Mouse (Mus musculus) intestine, embryonic 16.5 days (tissue): ENCODE measurements at regions not wholly inside any gene's neighbourhood (a gene's known extent, or its start where the extent isn't known, plus 50 kb on each side); places are given as distances from the start of the nearest gene placed in this dataset.

Experiments used
- ATAC-seq: fragments of 200-750 bp; cut with Nextera tagmentation; 2 replicates; pipeline ENCODE4 v1.8.0; 2017; ENCODE audit warnings: moderate TSS enrichment, moderate library complexity
- H3K27ac ChIP-seq: fragments of 300-500 bp; sonication (generic); 2 replicates; pipeline ENCODE4 v1.5.1; 2014; ENCODE audit warnings: mild to moderate bottlenecking, low read length
- H3K27me3 ChIP-seq: fragments of 300-500 bp; sonication (generic); replicated peaks from 2 replicates; pipeline ENCODE4 v1.6.1; 2014; ENCODE audit warnings: low read length, control low read depth, mixed read lengths; ENCODE audit not compliant: control insufficient read depth, insufficient read depth
- H3K36me3 ChIP-seq: fragments of 300-500 bp; sonication (generic); 2 replicates; pipeline ENCODE4 v1.6.1; 2014; ENCODE audit warnings: low read length, control low read depth; ENCODE audit not compliant: control insufficient read depth, insufficient read depth
- H3K4me1 ChIP-seq: fragments of 300-500 bp; sonication (generic); 2 replicates; pipeline ENCODE4 v1.6.1; 2014; ENCODE audit warnings: low read length, control low read depth, mixed read lengths; ENCODE audit not compliant: control insufficient read depth, insufficient read depth
- H3K4me2 ChIP-seq: fragments of 300-500 bp; sonication (generic); 2 replicates; pipeline ENCODE4 v1.6.1; 2014; ENCODE audit warnings: low read depth, low read length, control low read depth
- H3K4me3 ChIP-seq: fragments of 300-500 bp; sonication (generic); 2 replicates; pipeline ENCODE4 v1.5.1; 2014; ENCODE audit warnings: mild to moderate bottlenecking, low read length
- H3K9ac ChIP-seq: fragments of 300-500 bp; sonication (generic); 2 replicates; pipeline ENCODE4 v1.6.1; 2014; ENCODE audit warnings: low read depth, low read length
- H3K9me3 ChIP-seq: fragments of 300-500 bp; sonication (generic); 2 replicates; pipeline ENCODE4 v1.6.1; 2016; ENCODE audit warnings: low read length, control low read depth; ENCODE audit not compliant: control insufficient read depth
- WGBS: fragments of 180-500 bp; shearing (Covaris S2); extraction: QIAGEN DNeasy Blood & Tissue Kit; methylation state at CpG from one replicate; pipeline ENCODE4 v1.1.7; 2014; 5-methylcytosine and 5-hydroxymethylcytosine counted together

GRCm38 (mm10) chr5:27963765-27964164 is 107.4 kb upstream of the Insig1 start:
- no peak overlapping the region for H3K4me2 ChIP-seq
- 86% methylated on average over 1 of the region's 1 CpGs for WGBS
- no peaks in the 10 kb centered on the region for H3K36me3 ChIP-seq
- no peaks in the 10 kb centered on the region for H3K9me3 ChIP-seq
- no peaks in the 10 kb centered on the region for H3K27me3 ChIP-seq
- H3K4me1 ChIP-seq: no peaks in the 10 kb centered on the region
- no peak overlapping the region for H3K4me3 ChIP-seq
- no peak overlapping the region for H3K27ac ChIP-seq
- H3K9ac ChIP-seq: no peak overlapping the region
- no peak for ATAC-seq

GRCm38 (mm10) chr5:27995186-27995585 is 76.0 kb upstream of the Insig1 start:
- H3K9me3 ChIP-seq: no peaks in the 10 kb centered on the region
- H3K4me2 ChIP-seq: no peak overlapping the region
- H3K4me3 ChIP-seq: no peak overlapping the region
- no peaks in the 10 kb centered on the region for H3K27me3 ChIP-seq
- H3K4me1 ChIP-seq: no peaks in the 10 kb centered on the region
- WGBS: 0% methylated on average over 2 of the region's 2 CpGs
- no peak overlapping the region for H3K27ac ChIP-seq
- peak; percentile 59 for ATAC-seq
- H3K9ac ChIP-seq: no peak overlapping the region
- H3K36me3 ChIP-seq: no peaks in the 10 kb centered on the region

DNA sequence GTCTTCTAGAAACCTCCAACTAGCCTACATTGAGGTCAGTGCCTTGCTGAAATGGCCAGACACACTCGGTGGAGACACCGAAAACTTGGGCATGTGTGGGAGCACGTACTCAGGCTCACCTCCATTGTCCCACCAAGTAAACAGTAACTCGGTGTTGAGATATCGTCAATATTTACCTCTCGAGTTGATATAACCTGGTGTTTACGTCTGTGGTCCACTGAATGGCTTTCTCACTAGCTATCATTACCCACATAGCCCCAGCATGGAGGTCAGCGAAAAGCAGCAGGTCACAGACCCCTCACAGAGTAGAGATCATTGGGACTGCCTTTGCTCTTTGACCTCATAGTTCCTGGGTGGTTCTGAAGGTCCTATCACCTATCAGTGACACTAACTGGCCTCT is 73.4 kb upstream of the Insig1 start:
- H3K27ac ChIP-seq: no peak overlapping the region
- H3K4me3 ChIP-seq: no peak overlapping the region
- H3K9me3 ChIP-seq: no peaks in the 10 kb centered on the region
- WGBS: 60% methylated on average over 8 of the region's 8 CpGs
- no peaks in the 10 kb centered on the region for H3K27me3 ChIP-seq
- H3K36me3 ChIP-seq: no peaks in the 10 kb centered on the region
- no peak overlapping the region for H3K4me2 ChIP-seq
- ATAC-seq: no peak
- no peaks in the 10 kb centered on the region for H3K4me1 ChIP-seq
- H3K9ac ChIP-seq: no peak overlapping the region

GRCm38 (mm10) chr5:28002922-28003321 is 68.2 kb upstream of the Insig1 start:
- no peaks in the 10 kb centered on the region for H3K4me1 ChIP-seq
- 0 out of 2 replicates have a peak, but pooled peaks have one; percentile 18 for ATAC-seq
- no peaks in the 10 kb centered on the region for H3K9me3 ChIP-seq
- H3K9ac ChIP-seq: no peak overlapping the region
- no peaks in the 10 kb centered on the region for H3K27me3 ChIP-seq
- no peak overlapping the region for H3K4me3 ChIP-seq
- 83% methylated on average over 1 of the region's 1 CpGs for WGBS
- H3K36me3 ChIP-seq: no peaks in the 10 kb centered on the region
- no peak overlapping the region for H3K27ac ChIP-seq
- no peak overlapping the region for H3K4me2 ChIP-seq

GRCm38 (mm10) chr5:28003756-28004486 is 67.2 kb upstream of the Insig1 start:
- Histone ChIP-seq H3K27me3 (no peaks in the 10 kb centered on the region), H3K4me1 (no peaks in the 10 kb centered on the region), H3K27ac (no peak overlapping the region), H3K36me3 (no peaks in the 10 kb centered on the region), H3K4me3 (no peak overlapping the region), H3K9me3 (no peaks in the 10 kb centered on the region), H3K4me2 (no peak overlapping the region), H3K9ac (no peak overlapping the region)
- 62% methylated on average over 6 of the region's 6 CpGs for WGBS
- ATAC-seq: peak; percentile 58

GRCm38 (mm10) chr5:28004487-28004827 is 66.7 kb upstream of the Insig1 start:
- no peak for ATAC-seq
- H3K36me3 ChIP-seq: no peaks in the 10 kb centered on the region
- H3K4me2 ChIP-seq: no peak overlapping the region
- H3K4me1 ChIP-seq: no peaks in the 10 kb centered on the region
- H3K9me3 ChIP-seq: no peaks in the 10 kb centered on the region
- no peaks in the 10 kb centered on the region for H3K27me3 ChIP-seq
- no peak overlapping the region for H3K27ac ChIP-seq
- no peak overlapping the region for H3K4me3 ChIP-seq
- H3K9ac ChIP-seq: no peak overlapping the region

- Histone ChIP-seq H3K9ac (no peak overlapping the region), H3K27me3 (no peaks in the 10 kb centered on the region), H3K9me3 (no peaks in the 10 kb centered on the region), H3K4me1 (0 out of 2 replicates have a peak, but pooled peaks cover 5% of the 10 kb centered on the region), H3K4me3 (no peak overlapping the region), H3K4me2 (no peak overlapping the region), H3K27ac (no peak overlapping the region), H3K36me3 (no peaks in the 10 kb centered on the region)
- 87% methylated on average over 4 of the region's 4 CpGs for WGBS
- no peak for ATAC-seq
Measured at GRCm38 (mm10) chr5:28009386-28009785, 61.8 kb upstream of the Insig1 start.

DNA sequence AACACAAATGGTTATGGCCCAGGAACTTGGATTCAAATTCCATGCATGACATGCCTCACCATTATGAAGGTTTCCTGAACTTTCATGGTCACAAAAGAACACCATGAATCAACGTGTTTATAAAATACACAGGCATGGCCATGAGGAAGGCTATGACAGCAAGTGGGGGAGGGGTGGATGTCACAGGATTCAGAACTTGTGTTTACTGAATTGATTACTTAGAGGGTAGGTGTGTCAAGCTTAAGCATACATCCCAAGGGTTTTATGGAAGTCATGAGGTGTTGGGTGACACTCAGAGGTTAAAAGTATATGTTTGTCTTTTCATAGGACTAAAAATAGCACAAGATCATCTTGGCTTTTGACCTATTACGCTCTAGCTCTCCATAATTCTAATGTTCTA is 61.3 kb upstream of the Insig1 start:
- no peak overlapping the region for H3K27ac ChIP-seq
- H3K4me1 ChIP-seq: 0 out of 2 replicates have a peak, but pooled peaks cover 5% of the 10 kb centered on the region
- H3K36me3 ChIP-seq: no peaks in the 10 kb centered on the region
- no peak overlapping the region for H3K9ac ChIP-seq
- ATAC-seq: peak; percentile 64
- no peaks in the 10 kb centered on the region for H3K9me3 ChIP-seq
- H3K4me3 ChIP-seq: no peak overlapping the region
- H3K4me2 ChIP-seq: no peak overlapping the region
- WGBS: 48% methylated on average over 2 of the region's 2 CpGs
- no peaks in the 10 kb centered on the region for H3K27me3 ChIP-seq

DNA sequence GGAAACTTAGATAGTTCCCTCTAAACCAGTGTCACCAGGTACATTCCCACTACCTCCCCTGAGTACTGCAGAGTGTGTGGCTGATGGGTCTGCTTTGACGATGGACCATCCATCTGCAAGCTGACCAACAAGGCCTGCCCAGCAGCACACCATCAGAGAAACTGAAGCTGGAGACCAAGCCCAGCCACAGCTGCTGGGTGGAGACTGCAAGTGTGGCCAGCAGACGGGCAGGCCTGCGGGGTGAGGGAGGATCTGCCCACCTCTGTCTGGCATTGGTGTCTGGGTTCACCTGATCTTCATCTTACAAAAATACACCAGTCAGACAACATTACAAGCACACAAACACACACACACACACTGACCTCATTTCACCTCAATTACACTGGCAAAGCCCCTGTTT is 60.6 kb upstream of the Insig1 start:
- Histone ChIP-seq H3K9ac (no peak overlapping the region), H3K4me1 (0 out of 2 replicates have a peak, but pooled peaks cover 5% of the 10 kb centered on the region), H3K27ac (no peak overlapping the region), H3K4me2 (no peak overlapping the region), H3K36me3 (no peaks in the 10 kb centered on the region), H3K4me3 (no peak overlapping the region), H3K27me3 (no peaks in the 10 kb centered on the region), H3K9me3 (no peaks in the 10 kb centered on the region)
- ATAC-seq: peak; percentile 34; the same call in 1 of the 2 replicates
- WGBS: 84% methylated on average over 3 of the region's 3 CpGs

- no peak for ATAC-seq
- 87% methylated on average over 2 of the region's 2 CpGs for WGBS
- Histone ChIP-seq H3K4me1 (0 out of 2 replicates have a peak, but pooled peaks cover 5% of the 10 kb centered on the region), H3K9ac (no peak overlapping the region), H3K27ac (no peak overlapping the region), H3K27me3 (no peaks in the 10 kb centered on the region), H3K4me2 (no peak overlapping the region), H3K9me3 (no peaks in the 10 kb centered on the region), H3K4me3 (no peak overlapping the region), H3K36me3 (no peaks in the 10 kb centered on the region)
Measured at GRCm38 (mm10) chr5:28012496-28012895, 58.7 kb upstream of the Insig1 start.
